Mouse (Mus musculus) lung, postnatal 0 days (tissue): Measurements from ENCODE around the gene Pmm2.

Experiments
- CTCF ChIP-seq: IDR thresholded peaks from 2 replicates; pipeline ENCODE4 v1.5.1; 2016; ENCODE audit warnings: antibody characterized with exemption, mild to moderate bottlenecking
- EP300 ChIP-seq: IDR thresholded peaks from 2 replicates; pipeline ENCODE4 v1.6.1; 2016; ENCODE audit warnings: antibody characterized with exemption, mild to moderate bottlenecking, control low read depth

- no peak for TF ChIP-seq CTCF
- no peak for TF ChIP-seq EP300
Observed at GRCm38 (mm10) chr16:8638131-8638530, 657 bp downstream of the Pmm2 start.
